Mouse (Mus musculus): Measurements from ENCODE around the gene Rgs8. TPM values are rescaled to one million over a fixed set of nuclear protein-coding genes. Genes with fewer than 3 reads are reported as not detected.
A peak's percentile ranks its signal among the peaks of the same experiment; 100 is the strongest.

Rgs8 gene
- 10 to 100 TPM; 70.7 to 73.5 TPM for total RNA-seq (2021)
- long read RNA-seq, full-length matches to known transcripts: 13 of 38 reads
- long read RNA-seq, partial matches to known transcripts: 2 of 38 reads
- long read RNA-seq, other reads (novel, unspliced or antisense): 23 of 38 reads

- peak in 1 of 2 experiments; percentile 68 for DNase-seq (ENCODE audit: low spot score in 2 of 2)
Measured at GRCm38 (mm10) chr1:153652938-153653623, at the start of gene Rgs8. Gene Rgs8, plus strand, starts transcription at chr1:153653025.

- DNase-seq (ENCODE audit: low spot score in 2 of 2): no peak
Measured at GRCm38 (mm10) chr1:153617340-153617830, 35.4 kb upstream of the Rgs8 start.

- no peak for DNase-seq (ENCODE audit: low spot score in 2 of 2)
Measured at GRCm38 (mm10) chr1:153623036-153623435, 29.8 kb upstream of the Rgs8 start.

GRCm38 (mm10) chr1:153632686-153633085 lies 20.1 kb upstream of the Rgs8 start:
- DNase-seq (ENCODE audit: low spot score in 2 of 2): no peak

- DNase-seq (ENCODE audit: low spot score in 2 of 2): no peak
Measured at GRCm38 (mm10) chr1:153635056-153635455, 17.8 kb upstream of the Rgs8 start.

GRCm38 (mm10) chr1:153635521-153635920 lies 17.3 kb upstream of the Rgs8 start:
- peak in 1 of 2 experiments; percentile 64 for DNase-seq (ENCODE audit: low spot score in 2 of 2)

- DNase-seq (ENCODE audit: low spot score in 2 of 2): no peak
Measured at GRCm38 (mm10) chr1:153636821-153637220, 16.0 kb upstream of the Rgs8 start.

GRCm38 (mm10) chr1:153641492-153641939 lies 11.3 kb upstream of the Rgs8 start:
- no peak for DNase-seq (ENCODE audit: low spot score in 2 of 2)

- peak in 1 of 2 experiments; percentile 43 for DNase-seq (ENCODE audit: low spot score in 2 of 2)
Measured at GRCm38 (mm10) chr1:153641940-153642501, 10.8 kb upstream of the Rgs8 start.

- no peak for DNase-seq (ENCODE audit: low spot score in 2 of 2)
Measured at GRCm38 (mm10) chr1:153653674-153654073, 849 bp downstream of the Rgs8 start.

- DNase-seq (ENCODE audit: low spot score in 2 of 2): no peak
Measured at GRCm38 (mm10) chr1:153659666-153660065, 6.8 kb downstream of the Rgs8 start.

GRCm38 (mm10) chr1:153660982-153661688 lies 8.3 kb downstream of the Rgs8 start:
- DNase-seq (ENCODE audit: low spot score in 2 of 2): no peak

- no peak for DNase-seq (ENCODE audit: low spot score in 2 of 2)
Measured at GRCm38 (mm10) chr1:153661689-153662002, 8.8 kb downstream of the Rgs8 start.

- DNase-seq (ENCODE audit: low spot score in 2 of 2): no peak
Measured at GRCm38 (mm10) chr1:153662362-153662761, 9.5 kb downstream of the Rgs8 start.

- peak in 1 of 2 experiments; percentile 63 for DNase-seq (ENCODE audit: low spot score in 2 of 2)
Measured at GRCm38 (mm10) chr1:153665066-153665715, 12.4 kb downstream of the Rgs8 start.

GRCm38 (mm10) chr1:153666236-153666635 lies 13.4 kb downstream of the Rgs8 start:
- DNase-seq (ENCODE audit: low spot score in 2 of 2): no peak

- DNase-seq (ENCODE audit: low spot score in 2 of 2): no peak
Measured at GRCm38 (mm10) chr1:153667244-153667727, 14.5 kb downstream of the Rgs8 start.

- no peak for DNase-seq (ENCODE audit: low spot score in 2 of 2)
Measured at GRCm38 (mm10) chr1:153667781-153668180, 15.0 kb downstream of the Rgs8 start.

GRCm38 (mm10) chr1:153669086-153669485 lies 16.3 kb downstream of the Rgs8 start:
- no peak for DNase-seq (ENCODE audit: low spot score in 2 of 2)

GRCm38 (mm10) chr1:153669728-153670127 lies 16.9 kb downstream of the Rgs8 start:
- no peak for DNase-seq (ENCODE audit: low spot score in 2 of 2)

- no peak for DNase-seq (ENCODE audit: low spot score in 2 of 2)
Measured at GRCm38 (mm10) chr1:153671352-153671751, 18.5 kb downstream of the Rgs8 start.
